Mouse (Mus musculus): ENCODE measurements around the gene Zmynd15. TPM values are rescaled to one million over a fixed set of nuclear protein-coding genes. Genes with fewer than 3 reads are reported as not detected.

Zmynd15 gene
- total RNA-seq (2023), result 0.61 and 0.66 TPM in 2 replicates

GRCm38 (mm10) chr11:70458688-70459600 lies at the start of gene Zmynd15:
TSS of gene Zmynd15 (plus strand) at chr11:70459433.

GRCm38 (mm10) chr11:70409594-70410296 lies 49.5 kb upstream of the Zmynd15 start, which contains the start of gene Pelp1:
TSS of gene Pelp1 (minus strand) at chr11:70410031.

GRCm38 (mm10) chr11:70432048-70432894 lies 27.0 kb upstream of the Zmynd15 start, which contains the start of gene Arrb2:
TSS of gene Arrb2 (plus strand) at chr11:70432635.

GRCm38 (mm10) chr11:70451797-70452498 lies 7.3 kb upstream of the Zmynd15 start, which contains the start of gene Med11:
TSS of gene Med11 (plus strand) at chr11:70451919.

GRCm38 (mm10) chr11:70459601-70460101 lies 418 bp downstream of the Zmynd15 start, which contains the start of gene Cxcl16:
TSS of gene Cxcl16 (minus strand) at chr11:70459984.

GRCm38 (mm10) chr11:70504970-70505369 lies 45.7 kb downstream of the Zmynd15 start, which contains the start of gene Tm4sf5:
TSS of gene Tm4sf5 (plus strand) at chr11:70505244.

GRCm38 (mm10) chr11:70514288-70514687 lies 55.1 kb downstream of the Zmynd15 start, which contains the start of gene Vmo1:
TSS of gene Vmo1 (minus strand) at chr11:70514616.

Other genes starting within 250 kb of the Zmynd15 start
- gene Slc16a11, start 246.7 kb upstream of the Zmynd15 start, total RNA-seq (2023), result not detected in 2 replicates
- gene Slc16a13, start 238.4 kb upstream of the Zmynd15 start, total RNA-seq (2023), result 0.95 and 2.2 TPM in 2 replicates
- not detected in 2 replicates for gene Bcl6b, start 229.6 kb upstream of the Zmynd15 start, total RNA-seq (2023)
- 33.5 and 36.5 TPM in 2 replicates for gene 0610010K14Rik, start 221.5 kb upstream of the Zmynd15 start, total RNA-seq (2023)
- gene Gm21988, start 219.6 kb upstream of the Zmynd15 start, total RNA-seq (2023), result 3.0 and 5.2 TPM in 2 replicates
- 101 and 117 TPM in 2 replicates for gene Rnasek, start 219.6 kb upstream of the Zmynd15 start, total RNA-seq (2023)
- gene Alox12, start 204.1 kb upstream of the Zmynd15 start, total RNA-seq (2023), result 0.51 TPM in 1 of 2 replicates, not detected in the other
- not detected in 2 replicates for gene Alox12e, start 136.8 kb upstream of the Zmynd15 start, total RNA-seq (2023)
- 1.2 and 3.1 TPM in 2 replicates for gene Alox15, start 107.4 kb upstream of the Zmynd15 start, total RNA-seq (2023)
- 12.0 and 22.1 TPM in 2 replicates for gene Pelp1, start 49.4 kb upstream of the Zmynd15 start, total RNA-seq (2023)
- 950 and 1,080 TPM in 2 replicates for gene Arrb2, start 26.8 kb upstream of the Zmynd15 start, total RNA-seq (2023)
- 24.7 and 31.8 TPM in 2 replicates for gene Med11, start 7.5 kb upstream of the Zmynd15 start, total RNA-seq (2023)
- gene Cxcl16, start 551 bp downstream of the Zmynd15 start, total RNA-seq (2023), result 2.9 and 7.3 TPM in 2 replicates
- gene Tm4sf5, start 45.8 kb downstream of the Zmynd15 start, total RNA-seq (2023), result not detected in 2 replicates
- gene Vmo1, start 55.2 kb downstream of the Zmynd15 start, total RNA-seq (2023), result not detected in 2 replicates
- not detected in 2 replicates for gene Gltpd2, start 59.8 kb downstream of the Zmynd15 start, total RNA-seq (2023)
- gene Psmb6, start 65.9 kb downstream of the Zmynd15 start, total RNA-seq (2023), result 85.9 and 94.4 TPM in 2 replicates
- not detected in 2 replicates for gene Gm40193, start 73.5 kb downstream of the Zmynd15 start, total RNA-seq (2023)
- 2.0 and 3.3 TPM in 2 replicates for gene Pld2, start 80.6 kb downstream of the Zmynd15 start, total RNA-seq (2023)
- gene Mink1, start 103.4 kb downstream of the Zmynd15 start, total RNA-seq (2023), result 14.2 and 21.9 TPM in 2 replicates
- gene 4930544D05Rik, start 156.4 kb downstream of the Zmynd15 start, total RNA-seq (2023), result not detected in 2 replicates
- 1.0 TPM in 1 of 2 replicates, not detected in the other for gene Chrne, start 159.8 kb downstream of the Zmynd15 start, total RNA-seq (2023)
- gene Gp1ba, start 179.7 kb downstream of the Zmynd15 start, total RNA-seq (2023), result 0.18 and 0.73 TPM in 2 replicates
- gene Rnf167, start 187.8 kb downstream of the Zmynd15 start, total RNA-seq (2023), result 139 and 152 TPM in 2 replicates
- gene Slc25a11, start 188.0 kb downstream of the Zmynd15 start, total RNA-seq (2023), result 80.8 and 90.9 TPM in 2 replicates
- gene Pfn1, start 195.2 kb downstream of the Zmynd15 start, total RNA-seq (2023), result 1,990 and 2,032 TPM in 2 replicates
- gene Eno3, start 197.8 kb downstream of the Zmynd15 start, total RNA-seq (2023), result 4.2 and 6.6 TPM in 2 replicates
- 36.7 and 37.4 TPM in 2 replicates for gene Spag7, start 210.0 kb downstream of the Zmynd15 start, total RNA-seq (2023)
- gene Camta2, start 228.7 kb downstream of the Zmynd15 start, total RNA-seq (2023), result 55.4 and 60.4 TPM in 2 replicates
- gene Inca1, start 240.7 kb downstream of the Zmynd15 start, total RNA-seq (2023), result not detected in 2 replicates
- 30.8 and 43.4 TPM in 2 replicates for gene Kif1c, start 241.1 kb downstream of the Zmynd15 start, total RNA-seq (2023)

Data from neutrophil, adult 65 days (primary cell).